Mouse (Mus musculus) ES-E14 (cell line): ENCODE measurements around the gene Ttyh2. TPM values are rescaled to one million over a fixed set of nuclear protein-coding genes. Genes with fewer than 3 reads are reported as not detected.

Experiments used
- DNase-seq: peaks from one replicate; pipeline ENCODE4 v3.0.0-alpha.2; 2013; ENCODE audit warnings: low read depth, low spot score
- H3K27ac ChIP-seq: 2 replicates; pipeline ENCODE4 v1.5.1; 2012; ENCODE audit warnings: low read depth, mild to moderate bottlenecking, low read length, moderate library complexity, mixed read lengths; ENCODE audit not compliant: poor library complexity, insufficient read depth, severe bottlenecking
- H3K36me3 ChIP-seq: 2 replicates; pipeline ENCODE4 v1.6.1; 2012; ENCODE audit warnings: mild to moderate bottlenecking, low read length, moderate library complexity, mixed read lengths; ENCODE audit not compliant: control insufficient read depth, poor library complexity, insufficient read depth, severe bottlenecking
- H3K4me1 ChIP-seq, 2 experiments: fragments of 150-350 bp in 1 of 2; sonication (generic) in 1 of 2; 2 replicates each; pipeline ENCODE4 v1.6.1; 2012; ENCODE audit warnings: low read length in 2 of 2, mild to moderate bottlenecking in 1 of 2, mixed read lengths in 1 of 2; ENCODE audit not compliant: control insufficient read depth in 2 of 2, insufficient read depth in 2 of 2, poor library complexity in 1 of 2
- H3K4me3 ChIP-seq, 2 experiments: fragments of 150-350 bp in 1 of 2; sonication (generic) in 1 of 2; 2 replicates each; pipeline ENCODE4 v1.5.1; 2012; ENCODE audit warnings: low read length in 2 of 2, low read depth in 1 of 2, mild to moderate bottlenecking in 1 of 2, mixed read lengths in 1 of 2; ENCODE audit not compliant: insufficient read depth in 1 of 2, poor library complexity in 1 of 2, severe bottlenecking in 1 of 2
- H3K9ac ChIP-seq: 2 replicates; pipeline ENCODE4 v1.6.1; 2012; ENCODE audit warnings: low read depth, mild to moderate bottlenecking, low read length, mixed read lengths; ENCODE audit not compliant: poor library complexity, insufficient read depth, severe bottlenecking
- H3K9me3 ChIP-seq: fragments of 150-350 bp; sonication (generic); 2 replicates; pipeline ENCODE4 v1.6.1; 2012; ENCODE audit warnings: low read depth, mild to moderate bottlenecking, low read length; ENCODE audit not compliant: control insufficient read depth, insufficient read depth
- CHD2 ChIP-seq: IDR thresholded peaks from 2 replicates; pipeline ENCODE4 v1.6.1; 2014; ENCODE audit warnings: mild to moderate bottlenecking, low read depth, low read length, inconsistent platforms
- HCFC1 ChIP-seq: IDR thresholded peaks from 2 replicates; pipeline ENCODE4 v1.6.1; 2012; ENCODE audit warnings: low read length, inconsistent platforms, borderline replicate concordance; ENCODE audit not compliant: insufficient read depth
- MAFK ChIP-seq: IDR thresholded peaks from 2 replicates; pipeline ENCODE4 v1.6.1; 2014; ENCODE audit warnings: mild to moderate bottlenecking, low read depth, low read length, inconsistent platforms; ENCODE audit not compliant: insufficient read depth
- ZC3H11A ChIP-seq: IDR thresholded peaks from 2 replicates; pipeline ENCODE4 v1.6.1; 2012; ENCODE audit warnings: low read depth, mild to moderate bottlenecking, inconsistent platforms, low read length, borderline replicate concordance
- ZNF384 ChIP-seq: IDR thresholded peaks from 2 replicates; pipeline ENCODE4 v1.6.1; 2012; ENCODE audit warnings: low read depth, low read length, inconsistent platforms
- in situ Hi-C, 2 experiments: fragments of 600-800 bp; cut with MboI; formaldehyde crosslinking; loops; one replicate each; pipeline ENCODE4 v1.15.1; 2025; ENCODE audit warnings: low sequenced_read_pairs in 2 of 2, inconsistent platforms in 1 of 2; ENCODE audit not compliant: unreplicated experiment in 2 of 2
- total RNA-seq: library from RNA; depleted of rRNA; stranded (reverse); fragments of 300-350 nt; gene quantifications from 2 replicates; pipeline ENCODE4 v1.2.3, GENCODE M21; 2012

The Ttyh2 gene
- total RNA-seq, 1 experiment: 16.7 TPM

DNA sequence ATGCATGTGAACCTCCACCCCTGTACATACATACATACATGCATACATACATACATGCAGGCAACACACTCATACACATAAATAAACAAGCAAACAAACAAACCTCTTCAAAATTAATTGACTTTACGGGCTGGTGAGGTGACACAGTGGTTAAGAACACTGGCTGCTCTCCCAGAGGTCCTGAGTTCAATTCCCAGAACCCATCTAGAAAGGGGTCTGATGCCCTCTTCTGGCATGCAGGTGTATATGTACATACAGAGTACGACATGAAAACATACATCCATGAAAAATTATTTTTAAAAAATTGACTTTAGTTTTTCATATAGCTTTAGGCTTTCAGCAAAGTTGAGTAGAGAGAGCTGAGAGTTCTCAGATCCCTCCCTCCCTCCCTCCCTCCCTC lies 60.9 kb downstream of the Ttyh2 start:
- DNase-seq: no peak
- TF ChIP-seq HCFC1 (no peak), CHD2 (no peak), ZC3H11A (no peak), ZNF384 (no peak), MAFK (no peak)
- Histone ChIP-seq H3K27ac (no peak overlapping the region), H3K9ac (no peak overlapping the region), H3K36me3 (no peaks in the 10 kb centered on the region), H3K9me3 (no peaks in the 10 kb centered on the region), H3K4me1 (peaks cover 0 to 9% of the 10 kb centered on the region in 2 experiments; a peak in 2 of 4 replicates), H3K4me3 (no peak overlapping the region)
- in situ Hi-C loops: loop anchor here in 1 of 2 experiments (25.0 kb wide), 1 partner anchor 176 kb away; no protein-coding TSS in a partner anchor

DNA sequence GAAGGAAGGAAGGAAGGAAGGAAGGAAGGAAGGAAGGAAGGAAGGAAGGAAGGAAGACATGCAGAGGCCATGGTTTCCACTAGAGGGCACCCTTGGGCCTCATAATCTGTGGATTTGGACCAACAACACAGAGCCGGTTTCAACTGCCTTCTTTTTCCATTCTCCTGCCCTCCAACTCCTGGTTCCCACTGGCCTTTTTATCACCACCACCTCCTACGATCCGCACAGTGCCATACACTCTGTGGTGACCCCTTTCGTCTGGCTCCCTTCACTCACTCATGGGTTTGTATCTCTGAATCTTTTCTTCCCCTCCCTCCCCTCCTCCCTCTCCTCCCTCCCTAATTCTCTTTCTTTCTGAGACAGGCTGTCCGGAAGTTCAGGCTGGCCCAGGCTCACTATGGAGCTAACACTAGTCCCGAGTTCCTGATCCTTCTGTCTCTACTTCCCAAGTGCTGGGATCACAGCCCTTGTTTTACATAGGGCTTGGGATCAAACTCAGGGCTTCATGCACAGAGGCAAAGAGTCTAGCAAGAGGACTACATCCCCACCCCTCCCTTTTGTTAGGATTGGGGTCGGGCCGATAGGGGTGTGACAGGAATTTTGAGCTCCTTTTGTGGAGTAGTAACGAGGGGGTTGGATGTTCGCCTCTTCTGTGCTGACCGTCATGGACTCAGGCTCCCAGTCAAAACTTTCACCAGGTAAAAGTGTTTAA lies 61.8 kb downstream of the Ttyh2 start:
- TF ChIP-seq HCFC1: no peak
- no peak for TF ChIP-seq ZC3H11A
- no peak for TF ChIP-seq CHD2
- TF ChIP-seq MAFK: no peak
- TF ChIP-seq ZNF384: no peak

DNA sequence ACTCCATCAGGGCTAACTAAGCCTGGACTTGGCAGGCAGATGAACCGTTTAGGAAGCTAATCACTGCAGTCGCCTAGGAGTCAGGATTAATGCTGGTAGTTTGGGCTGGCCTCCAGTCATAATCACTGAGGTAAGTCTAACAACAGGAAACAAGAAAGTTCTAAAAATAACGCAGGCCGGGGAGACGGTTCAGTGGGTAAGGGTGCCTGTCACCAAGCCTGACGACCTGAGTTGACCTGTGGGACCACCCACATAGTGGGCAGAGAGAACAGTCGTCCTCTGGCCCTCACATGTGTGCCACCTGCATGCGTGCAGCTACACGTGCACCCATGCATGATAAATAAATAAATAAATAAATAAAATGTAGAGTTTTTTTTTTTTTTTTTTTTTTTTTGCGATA lies 65.4 kb downstream of the Ttyh2 start:
- no peak for TF ChIP-seq CHD2
- TF ChIP-seq ZNF384: no peak
- no peak for TF ChIP-seq ZC3H11A
- no peak for TF ChIP-seq MAFK
- in situ Hi-C loops: loop anchor here in 1 of 2 experiments (25.0 kb wide), 1 partner anchor 172 kb away; no protein-coding TSS in a partner anchor
- H3K9ac ChIP-seq: no peak overlapping the region
- DNase-seq: no peak
- H3K4me1 ChIP-seq: peaks cover 0 to 6% of the 10 kb centered on the region in 2 experiments; a peak in 1 of 4 replicates
- no peak overlapping the region for H3K4me3 ChIP-seq
- H3K36me3 ChIP-seq: no peaks in the 10 kb centered on the region
- no peak overlapping the region for H3K27ac ChIP-seq
- H3K9me3 ChIP-seq: no peaks in the 10 kb centered on the region

More for the DNA sequence above, 61.8 kb downstream of the Ttyh2 start:
- Histone ChIP-seq H3K9ac (peak overlapping the region; percentile 46; the same call in 1 of the 2 replicates), H3K36me3 (no peaks in the 10 kb centered on the region), H3K4me1 (peaks cover 0 to 9% of the 10 kb centered on the region in 2 experiments; a peak in 2 of 4 replicates), H3K27ac (peak overlapping the region; percentile 76), H3K9me3 (no peaks in the 10 kb centered on the region), H3K4me3 (peak overlapping the region; percentile 37 to 42)
- DNase-seq: peak; percentile 75
- in situ Hi-C loops: loop anchor here in 1 of 2 experiments (25.0 kb wide), 1 partner anchor 175 kb away; no protein-coding TSS in a partner anchor

DNA sequence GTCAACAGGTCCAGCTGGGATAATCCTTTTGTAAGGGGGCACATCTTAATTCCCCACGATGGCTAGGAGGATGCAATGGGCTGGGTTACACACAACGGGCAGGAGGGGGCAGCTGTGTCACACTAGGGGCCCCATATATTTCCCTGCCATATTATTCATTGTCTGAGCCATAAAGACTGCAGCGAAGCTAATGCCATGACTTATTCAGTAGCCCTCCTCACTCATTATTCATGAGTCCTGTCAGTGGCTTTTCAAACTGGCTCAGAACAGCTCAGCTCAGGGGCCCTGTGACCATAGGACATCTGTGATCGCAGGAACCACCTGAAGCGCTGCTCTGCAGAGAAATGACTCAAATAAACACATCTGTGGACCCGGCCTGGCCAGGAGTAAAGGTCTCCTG lies 66.2 kb downstream of the Ttyh2 start:
- Histone ChIP-seq H3K27ac (no peak overlapping the region), H3K36me3 (no peaks in the 10 kb centered on the region), H3K4me3 (no peak overlapping the region), H3K9ac (no peak overlapping the region), H3K4me1 (peaks cover 0 to 6% of the 10 kb centered on the region in 2 experiments; a peak in 1 of 4 replicates), H3K9me3 (no peaks in the 10 kb centered on the region)
- in situ Hi-C loops: loop anchor here in 1 of 2 experiments (25.0 kb wide), 1 partner anchor 171 kb away; no protein-coding TSS in a partner anchor
- DNase-seq: no peak
- TF ChIP-seq ZC3H11A (no peak), MAFK (no peak), HCFC1 (no peak), CHD2 (no peak), ZNF384 (no peak)
